Mouse (Mus musculus): Measurements from ENCODE around the gene Col6a4. TPM values are rescaled to one million over a fixed set of nuclear protein-coding genes. Genes with fewer than 3 reads are reported as not detected.

Col6a4 gene
- polyA plus RNA-seq, 1 experiment, result not detected

GRCm38 (mm10) chr9:106038865-106039264 is 57.7 kb downstream of the Col6a4 start:
- no peaks in the 10 kb centered on the region for H3K9me3 ChIP-seq (ENCODE audit: control insufficient read depth, low read length)
- H3K36me3 ChIP-seq (ENCODE audit: control insufficient read depth), result no peaks in the 10 kb centered on the region
- no peak overlapping the region for H3K4me3 ChIP-seq (replicated peaks)
- TF ChIP-seq GATA1 (IDR thresholded peaks at IDR 0.05; ENCODE audit: low read length) (no peak), TAL1 (IDR thresholded peaks at IDR 0.05; ENCODE audit: low read length) (no peak)
- no peaks in the 10 kb centered on the region for H3K27me3 ChIP-seq (ENCODE audit: control insufficient read depth)
- H3K4me1 ChIP-seq (ENCODE audit: control insufficient read depth), result no peaks in the 10 kb centered on the region

GRCm38 (mm10) chr9:106015666-106016065 is 80.9 kb downstream of the Col6a4 start:
- Histone ChIP-seq H3K27me3 (ENCODE audit: control insufficient read depth) (no peaks in the 10 kb centered on the region), H3K4me3 (replicated peaks) (no peak overlapping the region), H3K9me3 (ENCODE audit: control insufficient read depth, low read length) (no peaks in the 10 kb centered on the region), H3K4me1 (ENCODE audit: control insufficient read depth) (no peaks in the 10 kb centered on the region), H3K36me3 (ENCODE audit: control insufficient read depth) (no peaks in the 10 kb centered on the region)
- TF ChIP-seq GATA1 (IDR thresholded peaks at IDR 0.05; ENCODE audit: low read length), result no peak
- no peak for TF ChIP-seq TAL1 (IDR thresholded peaks at IDR 0.05; ENCODE audit: low read length)

- Histone ChIP-seq H3K4me1 (ENCODE audit: control insufficient read depth) (no peaks in the 10 kb centered on the region), H3K36me3 (ENCODE audit: control insufficient read depth) (no peaks in the 10 kb centered on the region), H3K27me3 (ENCODE audit: control insufficient read depth) (no peaks in the 10 kb centered on the region), H3K9me3 (ENCODE audit: control insufficient read depth, low read length) (no peaks in the 10 kb centered on the region), H3K4me3 (replicated peaks) (no peak overlapping the region)
- TF ChIP-seq TAL1 (IDR thresholded peaks at IDR 0.05; ENCODE audit: low read length) (no peak), GATA1 (IDR thresholded peaks at IDR 0.05; ENCODE audit: low read length) (no peak)
These were observed 83.4 kb downstream of the Col6a4 start for GRCm38 (mm10) chr9:106013139-106013538.

GRCm38 (mm10) chr9:105997955-105998354 is 98.6 kb downstream of the Col6a4 start:
- Histone ChIP-seq H3K4me3 (replicated peaks) (no peak overlapping the region), H3K4me1 (ENCODE audit: control insufficient read depth) (no peaks in the 10 kb centered on the region), H3K36me3 (ENCODE audit: control insufficient read depth) (no peaks in the 10 kb centered on the region), H3K27me3 (ENCODE audit: control insufficient read depth) (no peaks in the 10 kb centered on the region), H3K9me3 (ENCODE audit: control insufficient read depth, low read length) (peaks cover 24% of the 10 kb centered on the region)
- TF ChIP-seq GATA1 (IDR thresholded peaks at IDR 0.05; ENCODE audit: low read length) (no peak), TAL1 (IDR thresholded peaks at IDR 0.05; ENCODE audit: low read length) (no peak)

- H3K27me3 ChIP-seq (ENCODE audit: control insufficient read depth), result no peaks in the 10 kb centered on the region
- H3K4me1 ChIP-seq (ENCODE audit: control insufficient read depth), result no peaks in the 10 kb centered on the region
- no peaks in the 10 kb centered on the region for H3K36me3 ChIP-seq (ENCODE audit: control insufficient read depth)
- peaks cover 26% of the 10 kb centered on the region for H3K9me3 ChIP-seq (ENCODE audit: control insufficient read depth, low read length)
- H3K4me3 ChIP-seq (replicated peaks), result no peak overlapping the region
- TF ChIP-seq GATA1 (IDR thresholded peaks at IDR 0.05; ENCODE audit: low read length) (no peak), TAL1 (IDR thresholded peaks at IDR 0.05; ENCODE audit: low read length) (no peak)
These were observed 104.2 kb downstream of the Col6a4 start for GRCm38 (mm10) chr9:105992425-105992824.

- no peak for TF ChIP-seq GATA1 (IDR thresholded peaks at IDR 0.05; ENCODE audit: low read length)
- no peak for TF ChIP-seq TAL1 (IDR thresholded peaks at IDR 0.05; ENCODE audit: low read length)
- Histone ChIP-seq H3K4me1 (ENCODE audit: control insufficient read depth) (no peaks in the 10 kb centered on the region), H3K9me3 (ENCODE audit: control insufficient read depth, low read length) (peaks cover 15% of the 10 kb centered on the region), H3K4me3 (replicated peaks) (no peak overlapping the region), H3K36me3 (ENCODE audit: control insufficient read depth) (no peaks in the 10 kb centered on the region), H3K27me3 (ENCODE audit: control insufficient read depth) (no peaks in the 10 kb centered on the region)
These were observed 106.5 kb downstream of the Col6a4 start for GRCm38 (mm10) chr9:105990099-105990498.

- TF ChIP-seq TAL1 (IDR thresholded peaks at IDR 0.05; ENCODE audit: low read length) (no peak), GATA1 (IDR thresholded peaks at IDR 0.05; ENCODE audit: low read length) (no peak)
- no peaks in the 10 kb centered on the region for H3K27me3 ChIP-seq (ENCODE audit: control insufficient read depth)
- H3K4me1 ChIP-seq (ENCODE audit: control insufficient read depth), result no peaks in the 10 kb centered on the region
- no peaks in the 10 kb centered on the region for H3K36me3 ChIP-seq (ENCODE audit: control insufficient read depth)
- H3K9me3 ChIP-seq (ENCODE audit: control insufficient read depth, low read length), result peaks cover 12% of the 10 kb centered on the region
- no peak overlapping the region for H3K4me3 ChIP-seq (replicated peaks)
These were observed 107.1 kb downstream of the Col6a4 start for GRCm38 (mm10) chr9:105989468-105989867.

- TF ChIP-seq TAL1 (IDR thresholded peaks at IDR 0.05; ENCODE audit: low read length) (no peak), GATA1 (IDR thresholded peaks at IDR 0.05; ENCODE audit: low read length) (no peak)
- Histone ChIP-seq H3K9me3 (ENCODE audit: control insufficient read depth, low read length) (peaks cover 6% of the 10 kb centered on the region), H3K4me1 (ENCODE audit: control insufficient read depth) (no peaks in the 10 kb centered on the region), H3K4me3 (replicated peaks) (no peak overlapping the region), H3K36me3 (ENCODE audit: control insufficient read depth) (no peaks in the 10 kb centered on the region), H3K27me3 (ENCODE audit: control insufficient read depth) (no peaks in the 10 kb centered on the region)
These were observed 108.5 kb downstream of the Col6a4 start for GRCm38 (mm10) chr9:105988096-105988495.

- no peak for TF ChIP-seq GATA1 (IDR thresholded peaks at IDR 0.05; ENCODE audit: low read length)
- TF ChIP-seq TAL1 (IDR thresholded peaks at IDR 0.05; ENCODE audit: low read length), result no peak
- peaks cover 2% of the 10 kb centered on the region; the same call in 1 of the 2 replicates for H3K9me3 ChIP-seq (ENCODE audit: control insufficient read depth, low read length)
- no peak overlapping the region for H3K4me3 ChIP-seq (replicated peaks)
- H3K36me3 ChIP-seq (ENCODE audit: control insufficient read depth), result no peaks in the 10 kb centered on the region
- no peaks in the 10 kb centered on the region for H3K27me3 ChIP-seq (ENCODE audit: control insufficient read depth)
- no peaks in the 10 kb centered on the region for H3K4me1 ChIP-seq (ENCODE audit: control insufficient read depth)
These were observed 111.6 kb downstream of the Col6a4 start for GRCm38 (mm10) chr9:105984931-105985519.

GRCm38 (mm10) chr9:105978479-105978878 is 118.1 kb downstream of the Col6a4 start:
- H3K9me3 ChIP-seq (ENCODE audit: control insufficient read depth, low read length), result peaks cover 3% of the 10 kb centered on the region; the same call in 1 of the 2 replicates
- H3K36me3 ChIP-seq (ENCODE audit: control insufficient read depth), result no peaks in the 10 kb centered on the region
- no peak for TF ChIP-seq TAL1 (IDR thresholded peaks at IDR 0.05; ENCODE audit: low read length)
- no peak for TF ChIP-seq GATA1 (IDR thresholded peaks at IDR 0.05; ENCODE audit: low read length)
- H3K4me3 ChIP-seq (replicated peaks), result no peak overlapping the region
- H3K4me1 ChIP-seq (ENCODE audit: control insufficient read depth), result no peaks in the 10 kb centered on the region
- H3K27me3 ChIP-seq (ENCODE audit: control insufficient read depth), result no peaks in the 10 kb centered on the region
